Mouse (Mus musculus) lung, postnatal 36 days (tissue): ENCODE results near the gene Olfr1564.
"Not testable (repeated sequence)": the region's sequence is repeated elsewhere in the genome, so short reads cannot be mapped to it uniquely, and the experiment has no call there.

ENCODE experiments used
- DNase-seq: peaks from one replicate; pipeline ENCODE4 v3.0.0; 2022; ENCODE audit warnings: mixed read lengths

The Olfr1564 gene

GRCm38 (mm10) chr17:33221590-33221989 is at the start of gene Olfr1564:
TSS of gene Olfr1564 (minus strand) at chr17:33221690.
- DNase-seq, result no peak

DNA sequence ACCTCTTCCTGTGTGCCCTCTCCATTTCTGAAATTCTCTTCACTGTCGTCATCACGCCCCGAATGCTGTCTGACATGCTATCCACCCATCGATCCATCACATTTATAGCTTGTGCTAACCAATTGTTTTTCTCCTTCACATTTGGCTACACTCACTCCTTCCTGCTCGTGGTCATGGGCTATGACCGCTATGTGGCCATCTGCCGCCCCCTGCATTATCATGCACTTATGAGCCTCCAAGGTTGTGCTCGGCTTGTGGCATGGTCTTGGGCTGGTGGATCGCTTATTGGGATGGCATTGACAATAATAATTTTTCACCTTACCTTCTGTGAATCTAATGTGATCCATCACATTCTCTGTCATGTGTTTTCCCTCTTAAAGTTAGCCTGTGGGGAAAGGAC is 47.4 kb upstream of the Olfr1564 start:
- DNase-seq, result no peak

- DNase-seq, result no peak
Observed at GRCm38 (mm10) chr17:33264376-33264775, 42.9 kb upstream of the Olfr1564 start, which contains the start of gene Olfr63. TSS of gene Olfr63 (plus strand) at chr17:33264676.

DNA sequence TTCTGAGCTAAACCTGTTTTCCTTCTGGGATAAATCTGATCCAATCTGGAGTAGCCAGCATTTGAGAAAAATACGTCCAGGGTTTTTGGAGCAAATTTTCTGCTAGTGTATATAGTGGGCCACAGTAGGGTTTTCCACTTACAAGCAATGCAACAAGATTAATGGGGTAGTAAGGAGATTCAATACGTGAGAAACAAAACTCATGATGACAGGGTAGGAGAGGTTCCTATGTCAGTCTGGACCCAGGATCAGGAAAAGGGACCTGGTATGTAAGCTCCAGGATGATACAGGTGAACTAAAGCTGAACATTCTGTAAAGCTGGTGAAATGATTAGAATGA is 33.8 kb upstream of the Olfr1564 start:
- not testable (repeated sequence) for DNase-seq

DNA sequence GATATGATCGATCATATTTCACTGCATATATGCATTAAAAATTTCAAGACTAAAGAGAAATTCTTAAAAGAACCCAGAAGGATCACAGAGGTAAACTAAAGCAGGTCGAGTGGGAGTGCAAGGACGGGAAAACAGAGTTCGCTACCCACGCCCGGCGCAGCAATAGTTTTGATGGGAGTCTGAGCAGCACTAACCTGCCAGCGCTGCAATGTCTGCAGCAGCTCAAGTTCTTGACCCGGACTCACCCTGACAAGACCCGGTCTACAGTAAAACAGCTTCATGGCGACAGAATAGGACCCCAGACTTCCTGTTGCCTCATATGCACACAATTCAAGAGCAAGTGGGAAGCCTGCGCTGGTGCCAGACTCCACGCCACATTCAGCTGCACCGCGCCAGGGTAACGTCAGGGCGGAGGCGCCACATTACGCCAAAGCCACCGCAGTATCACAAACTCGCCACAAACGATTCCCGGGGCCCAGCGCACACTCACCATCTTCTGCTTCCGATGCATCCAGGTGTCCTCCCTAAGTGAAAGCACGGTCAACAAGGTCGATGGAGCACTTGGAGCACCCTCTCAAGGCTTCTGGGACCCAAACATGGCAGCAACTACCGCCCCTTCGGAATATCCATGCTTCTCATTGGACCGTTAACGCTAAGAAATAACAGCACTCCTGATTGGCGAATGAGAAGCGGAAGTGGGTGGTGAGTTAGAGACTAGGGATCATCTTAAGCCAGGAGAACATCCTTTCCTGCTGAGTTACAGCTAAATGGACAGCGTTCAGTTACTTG is 33.2 kb upstream of the Olfr1564 start, which contains the start of gene Zfp955a:
Gene Zfp955a, minus strand, starts transcription at position 616 of the 789 bp plus-strand sequence.
- DNase-seq, result not testable (repeated sequence)

DNA sequence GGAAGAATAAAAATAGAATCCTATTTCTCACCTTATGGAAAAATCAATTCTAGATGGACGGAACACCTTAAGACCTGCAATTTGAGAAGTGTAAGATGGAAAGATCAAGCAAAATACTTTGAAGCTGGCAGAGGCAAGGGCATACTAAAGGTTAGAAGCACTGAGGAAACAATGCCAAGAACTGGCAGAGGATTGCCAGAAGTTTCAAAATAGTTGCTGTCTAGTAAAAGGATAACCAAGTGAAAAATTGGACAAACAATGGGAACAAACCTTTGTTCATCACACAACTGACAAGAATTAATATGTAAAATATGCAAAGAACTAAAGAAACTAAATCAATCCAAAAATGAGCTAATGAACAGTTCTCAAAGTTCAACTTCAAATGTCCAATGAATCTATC is 15.2 kb upstream of the Olfr1564 start:
- DNase-seq, result not testable (repeated sequence)

- not testable (repeated sequence) for DNase-seq
Observed at GRCm38 (mm10) chr17:33191002-33191401, 30.5 kb downstream of the Olfr1564 start, which contains the start of gene Olfr239. TSS of gene Olfr239 (plus strand) at chr17:33191302.

DNA sequence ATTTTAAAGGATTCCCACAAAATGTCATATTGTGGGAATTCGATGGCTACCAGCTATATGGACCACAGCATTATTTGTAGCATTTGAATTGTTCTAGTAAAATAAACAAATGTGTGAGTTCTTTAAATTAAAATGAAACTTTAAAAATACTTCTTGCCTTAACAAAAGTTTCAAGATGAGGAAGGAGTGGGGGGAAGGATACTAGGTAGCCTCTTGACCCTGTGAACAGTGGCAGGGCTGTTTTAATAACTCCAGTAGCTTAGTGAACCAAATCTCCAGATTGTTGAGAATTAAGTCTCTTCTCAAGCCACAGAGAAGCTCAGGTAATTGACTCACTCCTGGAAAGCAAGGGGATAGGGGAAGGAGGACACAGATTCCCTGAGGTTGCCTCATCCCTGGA is 53.3 kb downstream of the Olfr1564 start, which contains the start of gene Olfr55:
Gene Olfr55, plus strand, starts transcription at position 301 of the 400 bp plus-strand sequence.
- not testable (repeated sequence) for DNase-seq
